Mouse (Mus musculus): Measurements from ENCODE around the gene Slc12a3. TPM values are rescaled to one million over a fixed set of nuclear protein-coding genes. Genes with fewer than 3 reads are reported as not detected.

The Slc12a3 gene
- total and polyA plus RNA-seq, 2 experiments: 0.04 to 0.18 TPM

- Histone ChIP-seq H3K36me3 (ENCODE audit: control insufficient read depth, insufficient read depth, low read length) (peaks cover 62% of the 10 kb centered on the region), H3K79me2 (ENCODE audit: control insufficient read depth, insufficient read depth, low read length) (peaks cover 12% of the 10 kb centered on the region; the same call in 1 of the 2 replicates), H3K4me3 (ENCODE audit: insufficient read depth, low read depth, low read length) (peak overlapping the region; percentile 4), H3K9ac (ENCODE audit: low read depth, low read length) (peak overlapping the region; percentile 52), H3K27ac (replicated peaks; ENCODE audit: insufficient read depth, low read depth, low read length) (peak overlapping the region; percentile 59), H3K4me1 (ENCODE audit: control insufficient read depth, insufficient read depth, low read length) (peaks cover 32% of the 10 kb centered on the region), H3K27me3 (ENCODE audit: control insufficient read depth, insufficient read depth, low read length) (no peaks in the 10 kb centered on the region)
- no peak for TF ChIP-seq POLR2A (IDR thresholded peaks at IDR 0.05; ENCODE audit: extremely low read depth, insufficient read depth, low read length)
- no peak for TF ChIP-seq CTCF (IDR thresholded peaks at IDR 0.05; ENCODE audit: low read depth, low read length)
- peak; percentile 45 for DNase-seq (ENCODE audit: extremely low read depth, low read depth, low spot score)
- 32% methylated on average over 6 of the region's 6 CpGs for WGBS
Measured at GRCm38 (mm10) chr8:94389531-94389930, 60.5 kb downstream of the Slc12a3 start.

DNA sequence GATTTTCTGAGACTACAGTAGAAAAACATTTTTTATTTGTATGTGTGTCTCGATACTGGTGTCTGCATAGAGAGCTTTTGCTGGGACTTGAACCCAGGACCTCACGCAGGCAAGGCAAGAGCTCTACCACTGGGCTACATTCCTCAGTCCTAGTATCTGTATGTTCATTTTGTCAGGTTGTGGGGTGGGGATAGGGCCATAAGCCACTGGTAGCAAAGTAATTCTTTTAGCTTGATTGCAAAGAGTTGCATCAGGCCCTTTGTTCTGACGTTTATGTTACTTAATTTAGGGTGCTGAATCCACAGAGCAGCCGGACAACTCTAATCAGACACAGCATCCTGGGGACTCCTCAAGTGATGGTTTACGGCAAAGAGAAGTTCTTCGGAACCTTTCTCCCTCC lies 61.4 kb downstream of the Slc12a3 start:
- TF ChIP-seq POLR2A (IDR thresholded peaks at IDR 0.05; ENCODE audit: extremely low read depth, insufficient read depth, low read length) (no peak), CTCF (IDR thresholded peaks at IDR 0.05; ENCODE audit: low read depth, low read length) (no peak)
- H3K9ac ChIP-seq (ENCODE audit: low read depth, low read length): peak overlapping the region; percentile 18; the same call in 1 of the 2 replicates
- no peak for DNase-seq (ENCODE audit: extremely low read depth, low read depth, low spot score)
- H3K27me3 ChIP-seq (ENCODE audit: control insufficient read depth, insufficient read depth, low read length): no peaks in the 10 kb centered on the region
- H3K27ac ChIP-seq (replicated peaks; ENCODE audit: insufficient read depth, low read depth, low read length): peak overlapping the region; percentile 17; the same call in 1 of the 2 replicates
- H3K4me1 ChIP-seq (ENCODE audit: control insufficient read depth, insufficient read depth, low read length): peaks cover 27% of the 10 kb centered on the region
- H3K79me2 ChIP-seq (ENCODE audit: control insufficient read depth, insufficient read depth, low read length): peaks cover 12% of the 10 kb centered on the region; the same call in 1 of the 2 replicates
- 67% methylated on average over 6 of the region's 6 CpGs for WGBS
- H3K4me3 ChIP-seq (ENCODE audit: insufficient read depth, low read depth, low read length): no peak overlapping the region
- peaks cover 70% of the 10 kb centered on the region for H3K36me3 ChIP-seq (ENCODE audit: control insufficient read depth, insufficient read depth, low read length)

DNA sequence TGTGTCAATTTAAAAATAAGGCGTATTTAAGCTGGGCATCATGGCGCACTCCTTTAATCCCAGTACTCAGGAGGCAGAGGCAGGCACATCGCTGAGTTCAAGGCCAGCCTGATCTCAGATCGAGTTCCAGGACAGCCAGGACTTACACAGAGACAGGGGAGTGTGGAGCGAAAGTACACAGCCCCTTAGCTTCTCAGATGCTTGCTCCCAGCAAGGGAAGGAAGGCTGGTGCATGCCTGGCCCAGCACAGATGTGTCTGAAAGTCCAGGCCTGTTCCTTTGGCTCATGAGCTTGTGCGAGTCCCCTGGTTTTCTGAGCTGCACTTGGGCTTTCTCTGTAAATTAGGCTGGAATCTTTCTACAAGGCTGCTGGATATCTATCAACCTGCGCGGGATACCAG lies 61.9 kb downstream of the Slc12a3 start:
- Histone ChIP-seq H3K27me3 (ENCODE audit: control insufficient read depth, insufficient read depth, low read length) (no peaks in the 10 kb centered on the region), H3K27ac (replicated peaks; ENCODE audit: insufficient read depth, low read depth, low read length) (peak overlapping the region; percentile 57), H3K9ac (ENCODE audit: low read depth, low read length) (peak overlapping the region; percentile 57), H3K4me1 (ENCODE audit: control insufficient read depth, insufficient read depth, low read length) (peaks cover 25% of the 10 kb centered on the region), H3K79me2 (ENCODE audit: control insufficient read depth, insufficient read depth, low read length) (peaks cover 12% of the 10 kb centered on the region; the same call in 1 of the 2 replicates), H3K36me3 (ENCODE audit: control insufficient read depth, insufficient read depth, low read length) (peaks cover 75% of the 10 kb centered on the region), H3K4me3 (ENCODE audit: insufficient read depth, low read depth, low read length) (no peak overlapping the region)
- DNase-seq (ENCODE audit: extremely low read depth, low read depth, low spot score): peak; percentile 43
- TF ChIP-seq CTCF (IDR thresholded peaks at IDR 0.05; ENCODE audit: low read depth, low read length): no peak
- no peak for TF ChIP-seq POLR2A (IDR thresholded peaks at IDR 0.05; ENCODE audit: extremely low read depth, insufficient read depth, low read length)
- WGBS: 77% methylated on average over 8 of the region's 8 CpGs

DNA sequence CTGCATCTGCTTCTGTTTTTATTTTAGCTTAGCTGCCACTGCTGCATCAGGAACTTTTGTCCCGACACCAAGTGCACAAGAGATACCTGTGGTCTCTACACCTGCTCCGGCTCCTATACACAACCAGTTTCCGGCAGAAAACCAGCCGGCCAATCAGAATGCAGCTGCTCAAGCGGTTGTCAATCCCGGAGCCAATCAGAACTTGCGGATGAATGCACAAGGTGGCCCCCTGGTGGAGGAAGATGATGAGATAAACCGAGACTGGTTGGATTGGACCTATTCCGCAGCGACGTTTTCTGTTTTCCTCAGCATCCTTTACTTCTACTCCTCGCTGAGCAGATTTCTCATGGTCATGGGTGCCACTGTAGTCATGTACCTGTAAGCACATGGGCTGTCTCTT lies 63.1 kb downstream of the Slc12a3 start:
- DNase-seq (ENCODE audit: extremely low read depth, low read depth, low spot score): peak; percentile 73
- Histone ChIP-seq H3K79me2 (ENCODE audit: control insufficient read depth, insufficient read depth, low read length) (peaks cover 7% of the 10 kb centered on the region; the same call in 1 of the 2 replicates), H3K9ac (ENCODE audit: low read depth, low read length) (no peak overlapping the region), H3K4me3 (ENCODE audit: insufficient read depth, low read depth, low read length) (no peak overlapping the region), H3K4me1 (ENCODE audit: control insufficient read depth, insufficient read depth, low read length) (peaks cover 25% of the 10 kb centered on the region), H3K27ac (replicated peaks; ENCODE audit: insufficient read depth, low read depth, low read length) (peak overlapping the region; percentile 70; the same call in 1 of the 2 replicates), H3K36me3 (ENCODE audit: control insufficient read depth, insufficient read depth, low read length) (peaks cover 76% of the 10 kb centered on the region), H3K27me3 (ENCODE audit: control insufficient read depth, insufficient read depth, low read length) (no peaks in the 10 kb centered on the region)
- 49% methylated on average over 12 of the region's 12 CpGs for WGBS
- TF ChIP-seq POLR2A (IDR thresholded peaks at IDR 0.05; ENCODE audit: extremely low read depth, insufficient read depth, low read length) (no peak), CTCF (IDR thresholded peaks at IDR 0.05; ENCODE audit: low read depth, low read length) (peak; percentile 60)

DNA sequence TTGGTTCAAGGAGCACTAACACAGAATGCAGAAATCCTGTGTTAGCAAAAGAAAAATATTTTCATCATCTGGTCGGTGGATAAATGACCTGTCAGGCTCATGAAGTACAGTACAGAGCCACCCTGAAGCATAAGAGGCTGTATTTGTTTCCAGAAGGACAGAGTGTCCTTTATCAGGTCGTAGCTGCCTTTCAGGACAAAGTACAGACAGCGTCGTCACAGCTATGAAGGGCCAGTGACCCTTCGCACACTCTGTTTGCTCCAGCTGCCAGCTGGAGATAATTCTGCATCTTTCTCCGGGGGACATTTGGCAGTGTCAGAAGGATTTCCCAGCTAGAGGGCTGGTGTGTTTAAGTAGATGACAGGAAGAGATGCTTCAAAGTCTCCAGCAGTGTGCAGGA lies 63.6 kb downstream of the Slc12a3 start:
- Histone ChIP-seq H3K36me3 (ENCODE audit: control insufficient read depth, insufficient read depth, low read length) (peaks cover 76% of the 10 kb centered on the region), H3K79me2 (ENCODE audit: control insufficient read depth, insufficient read depth, low read length) (peaks cover 7% of the 10 kb centered on the region; the same call in 1 of the 2 replicates), H3K27me3 (ENCODE audit: control insufficient read depth, insufficient read depth, low read length) (no peaks in the 10 kb centered on the region), H3K9ac (ENCODE audit: low read depth, low read length) (no peak overlapping the region), H3K4me3 (ENCODE audit: insufficient read depth, low read depth, low read length) (no peak overlapping the region), H3K27ac (replicated peaks; ENCODE audit: insufficient read depth, low read depth, low read length) (peak overlapping the region; percentile 70), H3K4me1 (ENCODE audit: control insufficient read depth, insufficient read depth, low read length) (peaks cover 25% of the 10 kb centered on the region)
- no peak for TF ChIP-seq CTCF (IDR thresholded peaks at IDR 0.05; ENCODE audit: low read depth, low read length)
- TF ChIP-seq POLR2A (IDR thresholded peaks at IDR 0.05; ENCODE audit: extremely low read depth, insufficient read depth, low read length): no peak
- WGBS: 16% methylated on average over 6 of the region's 6 CpGs
- DNase-seq (ENCODE audit: extremely low read depth, low read depth, low spot score): peak; percentile 85

DNA sequence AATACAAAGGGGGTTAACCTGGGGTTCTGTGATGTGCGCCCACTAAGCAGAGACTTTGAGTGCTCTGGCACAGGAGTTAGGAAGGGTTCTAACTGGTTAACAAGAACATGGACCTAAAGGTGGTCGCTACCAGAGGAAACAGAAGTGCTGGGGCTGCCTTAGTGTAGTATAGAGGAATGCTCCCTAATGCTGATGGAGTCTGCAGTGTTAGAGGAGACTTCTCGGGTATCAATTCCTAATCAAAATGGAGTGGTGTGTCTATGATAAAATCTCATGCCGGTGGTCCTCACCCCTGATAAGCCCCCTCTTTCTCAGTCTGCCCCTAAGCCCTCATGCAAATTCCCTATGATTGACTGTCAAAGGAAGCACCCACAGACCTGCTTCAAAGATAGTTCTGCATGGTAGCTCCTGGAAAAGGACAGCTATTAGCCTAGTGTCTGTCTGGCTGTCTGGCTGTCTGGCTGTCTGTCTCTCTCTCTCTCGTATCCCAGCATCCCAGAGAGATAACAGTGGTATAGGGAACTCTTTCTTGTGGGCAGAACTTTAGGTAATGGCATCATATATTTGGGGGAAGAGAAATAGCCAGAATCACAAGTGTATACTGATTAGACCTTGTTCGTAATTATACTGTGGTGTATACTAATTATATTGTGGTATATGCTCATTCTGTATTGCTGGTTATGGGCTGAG lies 67.0 kb downstream of the Slc12a3 start:
- H3K79me2 ChIP-seq (ENCODE audit: control insufficient read depth, insufficient read depth, low read length): no peaks in the 10 kb centered on the region
- no peaks in the 10 kb centered on the region for H3K27me3 ChIP-seq (ENCODE audit: control insufficient read depth, insufficient read depth, low read length)
- TF ChIP-seq POLR2A (IDR thresholded peaks at IDR 0.05; ENCODE audit: extremely low read depth, insufficient read depth, low read length) (no peak), CTCF (IDR thresholded peaks at IDR 0.05; ENCODE audit: low read depth, low read length) (no peak)
- peaks cover 57% of the 10 kb centered on the region for H3K36me3 ChIP-seq (ENCODE audit: control insufficient read depth, insufficient read depth, low read length)
- H3K4me1 ChIP-seq (ENCODE audit: control insufficient read depth, insufficient read depth, low read length): peaks cover 16% of the 10 kb centered on the region
- WGBS: 70% methylated on average over 6 of the region's 6 CpGs
- DNase-seq (ENCODE audit: extremely low read depth, low read depth, low spot score): no peak
- 0 out of 2 replicates have a peak overlapping the region, but pooled peaks have one; percentile 10 for H3K27ac ChIP-seq (replicated peaks; ENCODE audit: insufficient read depth, low read depth, low read length)
- H3K9ac ChIP-seq (ENCODE audit: low read depth, low read length): peak overlapping the region; percentile 15; the same call in 1 of the 2 replicates
- H3K4me3 ChIP-seq (ENCODE audit: insufficient read depth, low read depth, low read length): no peak overlapping the region

Measured in liver, adult 2 months (tissue).